Mouse (Mus musculus) lung, postnatal 10 days (tissue): Measurements from ENCODE around the gene Krt33b.

Experiments
- DNase-seq: peaks from one replicate; pipeline ENCODE4 v3.0.0; 2021

Krt33b gene

DNA sequence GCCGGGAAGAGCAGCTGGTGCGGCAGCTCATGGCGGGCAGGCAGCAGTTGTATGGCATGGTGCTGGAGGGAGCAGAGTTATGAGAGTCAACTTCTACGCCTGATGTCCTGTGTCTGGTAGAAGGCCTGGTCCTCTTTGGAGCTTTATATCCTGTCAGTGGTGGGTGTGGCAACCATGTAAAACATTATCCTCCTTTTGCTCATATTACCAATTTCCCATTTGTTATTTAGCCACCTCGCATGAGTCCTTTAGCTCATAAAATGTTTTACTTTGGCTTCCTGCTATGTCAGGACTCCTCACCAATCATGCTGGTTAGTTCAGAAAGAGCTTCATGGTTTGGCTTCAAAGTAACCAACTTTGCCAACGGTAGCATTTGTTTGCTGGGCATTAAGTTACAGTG, at the start of gene Krt33b:
Gene Krt33b (minus strand): TSS at position 101 of the 400 bp plus-strand sequence.
- DNase-seq, result no peak

DNA sequence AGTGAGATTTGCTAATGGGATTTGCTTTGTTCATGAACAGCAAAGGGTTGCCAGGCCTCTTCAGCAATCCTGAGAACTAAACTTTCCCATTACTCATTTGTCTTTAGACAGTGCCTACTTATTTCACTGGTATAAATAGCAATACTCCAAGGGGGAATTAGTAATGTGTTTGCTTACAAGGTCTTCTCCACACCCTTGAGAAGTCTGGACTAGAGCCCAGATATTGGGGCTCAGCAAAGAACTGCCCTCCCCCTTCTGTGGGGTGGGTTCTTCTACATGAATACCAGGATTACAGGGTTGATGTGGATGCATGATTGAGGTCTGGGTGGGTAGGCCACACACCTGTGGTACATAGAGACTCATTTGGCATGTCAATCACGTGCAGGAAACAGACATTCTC, 44.2 kb upstream of the Krt33b start:
- no peak for DNase-seq

DNA sequence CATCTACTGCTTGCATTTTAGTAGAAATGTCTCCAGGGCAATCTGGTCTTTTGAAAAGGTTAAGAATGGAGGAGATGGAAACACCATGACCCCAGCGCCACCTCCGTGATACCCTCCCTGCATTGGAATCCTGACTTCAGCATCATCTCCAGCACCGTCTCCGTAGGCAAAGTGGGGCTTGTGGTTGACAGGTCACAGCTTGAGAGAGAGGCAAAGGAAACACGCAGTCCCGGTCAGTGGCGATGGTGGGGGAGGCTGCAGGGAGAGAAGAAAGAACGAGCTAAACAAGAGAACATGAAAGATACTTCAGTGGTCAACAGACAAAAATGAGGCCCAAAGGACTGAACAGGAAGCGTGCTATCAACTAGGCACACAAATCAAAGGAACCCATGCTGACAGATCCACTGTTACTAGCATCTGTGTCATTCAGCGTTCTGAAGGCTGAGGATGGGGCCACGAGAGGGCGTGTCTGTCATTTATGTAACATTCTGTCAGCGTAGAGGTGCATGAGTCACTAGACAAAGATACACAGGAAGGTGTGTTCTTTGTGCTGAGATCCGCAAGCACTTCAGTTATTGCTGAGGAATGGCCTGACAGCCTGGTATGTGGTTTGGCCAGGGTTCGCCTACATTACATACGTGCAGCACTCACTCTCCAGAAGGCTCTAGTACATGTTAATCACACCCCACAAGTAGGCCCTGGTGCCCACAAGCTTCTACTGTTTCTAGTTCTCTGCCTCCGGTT, 37.8 kb upstream of the Krt33b start:
- DNase-seq, result peak; percentile 39

DNA sequence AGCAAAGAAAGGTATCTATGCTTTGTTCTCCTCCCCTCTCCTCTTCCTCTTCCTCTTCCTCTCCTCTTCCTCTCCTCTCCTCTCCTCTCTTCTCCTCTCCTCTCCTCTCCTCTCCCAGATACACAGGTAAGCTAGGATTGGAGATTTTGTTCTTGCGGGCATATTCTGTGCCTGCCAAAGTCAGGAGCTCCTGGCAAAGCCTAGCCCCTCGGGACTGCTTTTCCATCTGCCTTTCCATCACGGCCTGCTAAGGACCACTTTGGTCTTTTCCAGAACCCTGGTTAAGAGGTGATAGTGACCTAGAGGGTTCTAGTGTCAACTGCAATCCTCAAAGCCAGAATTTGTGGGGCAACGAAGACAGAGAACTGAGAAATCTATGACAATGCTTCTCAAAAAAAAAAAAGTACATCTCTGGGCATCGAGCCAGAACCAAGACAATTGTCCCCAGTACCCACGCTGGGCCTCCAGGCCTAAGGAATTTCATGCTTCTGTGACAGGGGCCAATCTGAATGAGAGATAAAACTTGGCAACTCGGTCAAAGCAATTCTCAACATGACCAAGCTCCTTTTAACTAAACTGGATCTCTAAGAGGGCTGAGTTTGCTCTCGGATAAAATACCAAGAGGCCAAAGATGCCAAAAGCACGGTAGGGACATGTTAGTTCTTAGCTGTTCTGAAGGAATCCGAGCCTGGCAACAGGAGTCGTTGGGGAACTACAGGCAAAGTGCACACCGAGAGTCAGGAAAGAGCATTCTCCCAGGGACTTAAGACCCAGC, 36.8 kb upstream of the Krt33b start:
- DNase-seq, result peak; percentile 9

DNA sequence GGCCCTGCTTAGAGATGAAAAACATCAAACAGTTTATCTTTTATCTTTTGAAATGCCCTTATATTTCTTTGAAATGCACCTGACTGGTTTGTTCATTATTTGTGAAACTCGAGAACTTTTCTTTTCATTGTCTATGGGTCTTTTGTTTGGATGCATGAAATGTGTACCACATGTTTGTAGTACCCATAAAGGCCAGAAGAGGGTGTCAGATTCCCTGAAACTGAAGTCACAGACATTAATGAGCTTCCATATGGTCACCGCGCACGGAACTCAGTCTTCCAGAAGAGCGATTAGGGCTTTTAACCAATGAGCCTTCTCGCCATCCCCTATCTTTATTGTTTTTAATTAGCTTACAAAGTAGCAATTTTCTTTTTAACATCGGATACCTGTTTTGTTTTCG, 29.2 kb upstream of the Krt33b start:
- DNase-seq, result no peak

DNA sequence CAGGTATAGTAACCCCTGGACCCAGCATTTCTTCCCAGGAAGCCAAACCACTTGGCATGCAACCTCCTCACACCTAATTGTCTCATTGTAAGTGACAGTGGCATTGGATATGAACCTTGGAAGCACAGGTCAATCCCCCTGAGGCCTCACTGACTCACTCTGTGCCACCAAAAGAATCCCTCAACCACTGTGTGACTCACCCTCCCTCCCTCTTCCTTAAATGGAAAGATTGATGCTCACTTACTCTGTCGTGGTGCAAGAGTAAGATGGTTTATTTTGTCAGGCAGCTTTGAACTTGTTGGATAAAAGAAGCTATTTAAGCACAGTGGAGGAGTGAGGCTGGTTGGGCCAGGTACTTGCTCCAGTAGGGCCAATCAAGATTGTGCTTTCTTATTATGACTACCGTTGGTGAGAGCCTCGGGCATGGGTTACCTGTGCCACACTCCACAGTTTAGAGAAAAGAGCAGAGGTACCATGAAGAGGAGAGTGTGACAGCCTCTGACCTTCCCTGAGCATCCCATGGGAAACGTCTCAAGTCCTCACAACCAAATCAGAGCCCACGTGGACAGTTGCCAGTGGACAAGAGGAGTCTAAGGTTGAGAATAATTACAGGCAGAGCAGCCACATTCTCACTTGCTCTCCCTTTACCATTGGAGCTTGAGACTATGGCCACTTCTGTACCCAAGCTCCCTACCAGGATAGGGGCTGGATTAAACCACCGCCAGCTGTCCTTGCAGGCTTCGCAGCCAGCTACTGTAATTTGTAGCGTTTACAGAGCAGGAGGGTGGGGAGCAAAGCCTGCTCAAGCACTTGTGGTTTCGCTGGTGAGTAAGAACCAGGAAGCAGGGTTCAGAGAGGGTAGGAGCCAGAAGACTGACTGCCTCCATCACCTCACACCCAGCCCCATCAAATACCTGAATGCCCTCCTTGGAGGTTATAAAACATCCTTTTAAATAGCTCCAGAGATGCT, 26.3 kb upstream of the Krt33b start:
- no peak for DNase-seq

DNA sequence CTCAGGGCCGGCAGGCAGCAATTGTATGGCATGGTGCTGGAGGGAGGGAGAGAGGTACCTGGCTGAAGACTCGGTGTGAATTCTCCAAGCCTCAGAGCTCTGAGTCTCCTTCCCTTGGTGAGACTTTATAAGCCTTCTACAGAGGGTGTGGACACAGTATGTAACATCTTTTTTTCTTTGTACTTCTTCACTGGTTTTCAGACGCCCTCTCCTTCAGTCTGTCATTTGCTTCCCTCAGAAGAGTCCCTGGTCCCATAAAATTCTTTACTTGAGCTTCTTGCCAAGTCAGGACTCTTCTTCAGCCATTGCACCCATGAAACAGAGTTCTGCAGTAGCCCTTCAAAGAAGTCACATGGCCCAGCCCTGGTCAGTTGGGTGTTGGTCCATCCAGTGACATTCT, 20.8 kb upstream of the Krt33b start, which contains the start of gene Krt31:
Gene Krt31 (minus strand): TSS at position 101 of the 400 bp plus-strand sequence.
- DNase-seq, result no peak

DNA sequence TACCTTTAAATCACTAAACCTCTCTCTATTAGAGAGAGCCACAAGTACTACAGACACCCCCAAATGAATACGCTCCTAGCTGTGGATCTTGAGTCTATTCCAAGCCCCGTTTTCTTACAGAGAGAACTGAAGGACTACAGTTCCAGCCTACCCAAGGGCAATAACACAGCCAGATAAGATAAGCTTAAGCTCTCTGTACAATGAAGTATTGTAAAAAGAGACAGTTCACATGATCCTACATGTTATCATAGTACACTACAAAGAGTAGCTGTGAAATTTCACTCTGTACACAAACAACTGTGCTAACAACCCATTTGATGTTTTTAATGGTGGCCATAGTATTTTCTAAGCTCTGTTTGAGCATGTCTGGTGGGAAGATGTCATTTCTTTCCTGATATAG, 17.5 kb upstream of the Krt33b start:
- no peak for DNase-seq

DNA sequence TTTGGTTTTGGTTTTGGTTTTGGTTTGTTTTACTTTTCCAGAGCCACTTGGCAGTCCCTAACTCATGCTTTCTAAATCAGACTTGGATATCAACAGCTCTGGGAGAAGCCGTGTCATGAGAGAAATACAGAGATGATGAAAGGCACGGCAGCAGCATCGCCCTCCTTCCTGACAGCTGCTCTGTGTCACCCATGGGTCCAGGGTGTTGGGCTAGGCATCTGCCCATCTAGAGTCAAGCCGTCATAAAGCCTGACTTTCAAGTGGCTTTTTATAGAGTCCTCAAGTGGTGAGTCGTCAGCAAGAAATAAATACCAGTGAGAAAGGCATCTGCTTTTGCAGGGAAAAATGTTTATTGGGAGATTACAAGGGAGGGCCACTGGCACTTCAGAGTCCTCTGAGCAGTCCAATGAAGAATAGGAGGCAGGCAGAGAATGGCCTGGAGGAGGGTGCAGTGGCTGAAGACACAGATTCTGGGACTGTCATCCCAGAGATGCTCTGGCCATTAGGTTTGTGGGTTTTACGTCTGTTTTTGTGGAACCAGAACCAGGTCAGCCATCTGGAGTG, 16.7 kb upstream of the Krt33b start:
- peak; percentile 30 for DNase-seq

DNA sequence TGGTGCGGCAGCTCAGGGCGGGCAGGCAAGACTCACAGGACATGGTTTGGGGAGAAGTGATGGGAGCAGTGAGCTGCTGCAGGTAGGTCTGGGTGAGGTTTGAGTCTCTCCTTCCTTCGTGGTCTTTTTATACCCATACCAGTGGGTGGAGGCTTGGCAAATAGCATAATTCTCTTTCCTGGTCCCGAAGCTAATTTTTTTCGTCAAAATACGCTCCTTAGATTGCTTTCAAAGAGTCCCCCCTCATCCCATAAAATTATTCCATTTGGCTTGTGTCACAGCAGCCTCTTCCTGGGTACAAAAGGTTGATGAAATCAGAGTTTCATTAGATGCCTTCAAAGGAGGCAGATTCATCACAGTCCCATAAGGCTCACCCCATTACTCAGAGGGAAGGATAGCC, 11.8 kb upstream of the Krt33b start, which contains the start of gene Krt34:
Gene Krt34 (minus strand): TSS at position 101 of the 400 bp plus-strand sequence.
- no peak for DNase-seq

DNA sequence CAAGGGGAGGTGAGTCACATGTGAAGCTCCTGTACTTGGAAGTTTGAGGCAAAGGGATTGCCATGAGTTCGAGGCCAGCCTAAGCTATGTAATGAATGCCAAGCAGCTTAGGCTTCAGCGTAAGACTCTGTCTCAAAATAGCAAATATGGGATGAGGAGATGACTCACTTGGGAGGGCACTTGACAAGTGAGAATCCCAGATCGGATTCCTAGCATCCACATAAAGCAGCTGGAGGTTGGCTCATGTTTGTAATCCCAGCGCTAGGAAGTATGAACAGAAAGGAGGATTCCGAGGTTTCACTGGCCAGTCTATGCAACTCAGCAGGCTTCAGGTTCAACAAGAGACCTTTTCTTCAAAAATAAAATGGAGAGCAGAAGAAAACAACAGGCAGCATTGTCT, 8.2 kb downstream of the Krt33b start:
- no peak for DNase-seq

DNA sequence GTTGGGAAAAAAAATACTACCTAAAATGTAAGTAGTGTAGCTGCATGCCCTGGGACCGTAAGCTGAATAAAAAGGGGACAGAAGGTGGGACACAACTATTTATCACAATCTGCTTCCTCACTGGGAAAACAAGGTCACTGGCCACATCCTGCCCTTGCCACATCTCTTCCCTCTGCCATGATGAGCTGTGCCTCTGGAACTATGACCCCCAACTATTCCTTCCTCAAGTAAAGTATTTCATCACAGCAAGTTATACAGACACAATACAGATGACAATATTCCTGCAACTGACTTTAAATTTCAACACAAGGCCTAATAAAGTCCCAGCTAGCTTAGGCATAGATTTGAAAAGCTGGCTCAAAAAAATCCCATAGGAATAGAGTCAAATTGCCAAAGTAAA, 10.2 kb downstream of the Krt33b start:
- no peak for DNase-seq

DNA sequence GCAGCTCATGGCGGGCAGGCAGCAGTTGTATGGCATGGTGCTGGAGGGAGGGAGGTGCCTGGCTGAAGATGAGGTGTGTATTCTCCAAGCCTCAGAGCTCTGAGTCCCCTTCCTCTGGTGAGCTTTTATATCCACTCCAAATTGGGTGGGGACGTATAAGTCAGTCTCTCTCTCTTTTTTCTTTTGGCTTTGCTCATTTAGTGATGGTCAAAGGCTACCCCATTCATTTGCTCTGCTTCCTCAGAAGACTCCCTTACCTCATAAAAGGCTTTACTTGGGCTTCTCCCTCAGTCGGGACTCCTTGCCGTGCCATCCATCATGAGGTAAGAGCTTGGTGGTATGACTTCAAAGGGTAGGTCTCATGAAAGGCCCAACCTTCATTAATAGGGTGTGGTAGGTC, 13.6 kb downstream of the Krt33b start, which contains the start of gene Krt33a:
Gene Krt33a (minus strand): TSS at position 101 of the 400 bp plus-strand sequence.
- no peak for DNase-seq

DNA sequence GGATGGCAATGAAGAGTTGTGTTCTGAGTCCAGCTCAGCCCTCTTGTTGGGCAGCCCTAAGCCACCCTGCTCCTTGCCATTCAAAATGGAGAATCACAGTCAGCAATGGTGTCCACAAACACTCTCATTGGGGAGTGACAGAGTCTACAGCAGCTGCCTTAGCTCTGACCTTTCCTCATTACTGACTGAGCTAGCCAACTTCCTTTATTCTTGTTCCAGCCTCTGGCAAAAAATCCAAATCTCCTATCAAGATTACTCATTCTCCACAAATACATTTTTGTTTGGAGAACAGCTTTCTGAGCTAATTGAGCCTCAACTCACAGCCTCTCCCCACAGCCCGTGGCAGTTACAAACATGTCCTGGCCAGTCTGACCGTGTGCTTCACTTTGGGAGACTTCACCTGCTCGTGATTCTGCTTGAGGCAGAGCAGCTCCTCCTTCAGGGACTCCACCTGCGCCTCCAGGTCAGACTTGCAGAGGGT, 15.9 kb downstream of the Krt33b start:
- DNase-seq, result peak; percentile 64

DNA sequence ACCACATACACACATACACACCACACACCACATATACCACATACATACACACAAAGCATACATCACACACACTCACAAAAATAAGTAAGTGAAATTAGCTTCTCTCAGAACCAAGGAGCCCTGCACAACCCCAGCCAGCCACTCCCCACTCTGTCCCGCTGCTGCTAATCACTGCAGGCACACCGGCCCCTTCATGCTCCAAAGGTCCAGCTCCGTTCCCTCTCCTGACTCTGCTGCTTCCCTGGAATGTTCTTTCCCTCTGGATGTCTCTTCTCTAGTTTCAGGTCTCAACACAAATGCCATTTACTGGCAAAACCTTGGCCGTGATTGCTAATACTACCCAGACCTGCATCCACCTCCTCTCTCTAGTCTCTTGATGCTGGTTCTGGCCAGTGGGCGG, 19.0 kb downstream of the Krt33b start:
- DNase-seq, result no peak

DNA sequence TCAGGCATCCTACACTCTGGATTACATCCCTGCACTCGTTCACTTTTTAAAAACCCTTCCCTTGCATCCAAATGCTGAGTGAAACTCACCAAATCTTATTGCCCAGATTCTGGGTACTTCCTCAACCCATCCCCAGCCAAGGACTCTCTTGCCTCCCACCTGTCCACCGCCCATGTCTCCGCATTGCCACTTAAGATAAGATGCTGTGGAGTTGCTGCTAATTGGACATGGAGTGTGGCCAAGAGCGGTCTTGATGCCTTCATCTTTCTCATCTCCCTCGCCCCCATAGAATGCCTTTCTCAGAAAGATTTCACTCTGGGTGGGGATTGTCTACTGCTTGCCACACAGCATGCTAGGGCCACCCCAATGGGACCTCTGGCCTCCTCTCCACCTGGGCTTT, 21.3 kb downstream of the Krt33b start:
- DNase-seq, result no peak

DNA sequence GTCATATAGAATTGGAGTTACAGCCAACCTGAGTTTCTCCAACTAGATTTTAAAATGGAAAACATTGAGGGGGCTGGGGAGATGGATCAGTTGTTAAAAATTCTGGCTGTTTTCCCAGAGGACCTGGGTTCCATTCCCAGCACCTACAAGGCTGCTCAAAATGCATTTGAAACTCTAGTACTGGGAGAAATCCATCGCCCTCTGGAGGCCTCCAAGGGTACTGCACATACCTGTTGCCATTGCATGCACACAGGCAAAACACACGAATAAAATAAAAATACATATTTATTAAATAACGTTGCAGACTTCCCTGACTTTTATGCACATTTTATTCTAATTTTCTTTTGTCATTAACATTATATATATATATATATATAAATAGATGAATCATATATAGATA, 23.0 kb downstream of the Krt33b start:
- DNase-seq, result no peak

DNA sequence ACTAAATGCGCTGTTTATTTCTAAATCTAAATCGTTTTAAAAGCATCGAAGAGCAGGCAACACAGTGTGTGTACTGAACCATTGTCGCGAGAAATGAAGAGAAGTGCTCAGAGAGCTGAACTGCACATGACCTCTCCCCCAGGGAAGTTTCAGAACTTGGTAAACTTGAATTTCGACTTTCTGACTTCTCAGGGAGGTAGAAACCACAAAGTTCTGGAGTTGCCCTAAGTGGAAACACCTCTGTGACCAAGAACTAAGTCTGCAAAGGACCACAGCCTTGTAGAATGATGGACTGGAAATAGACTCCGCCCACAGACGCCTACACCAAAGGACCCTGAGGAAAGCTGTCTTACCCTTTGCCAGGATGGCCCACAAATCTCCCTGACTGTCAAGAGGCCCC, 23.8 kb downstream of the Krt33b start:
- DNase-seq, result no peak

DNA sequence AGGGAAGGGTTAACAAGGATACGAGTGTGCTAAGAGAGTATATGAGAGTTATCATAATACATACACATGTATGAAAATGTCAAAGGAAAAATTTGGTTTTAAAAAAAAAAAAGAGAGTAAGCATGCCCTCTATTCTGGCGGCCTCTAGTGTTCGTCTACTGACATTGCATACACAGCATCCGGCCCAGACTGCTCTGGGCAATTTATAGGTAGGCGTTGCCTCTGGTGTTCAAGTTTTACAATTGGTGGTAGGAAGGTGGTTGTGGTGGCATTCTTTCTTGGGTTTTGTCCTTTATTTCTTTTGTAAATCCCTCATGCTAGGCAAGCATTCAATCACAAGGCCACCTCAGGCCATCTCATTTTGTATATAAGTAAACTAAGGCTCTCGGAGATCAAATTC, 24.8 kb downstream of the Krt33b start:
- DNase-seq, result peak; percentile 77

DNA sequence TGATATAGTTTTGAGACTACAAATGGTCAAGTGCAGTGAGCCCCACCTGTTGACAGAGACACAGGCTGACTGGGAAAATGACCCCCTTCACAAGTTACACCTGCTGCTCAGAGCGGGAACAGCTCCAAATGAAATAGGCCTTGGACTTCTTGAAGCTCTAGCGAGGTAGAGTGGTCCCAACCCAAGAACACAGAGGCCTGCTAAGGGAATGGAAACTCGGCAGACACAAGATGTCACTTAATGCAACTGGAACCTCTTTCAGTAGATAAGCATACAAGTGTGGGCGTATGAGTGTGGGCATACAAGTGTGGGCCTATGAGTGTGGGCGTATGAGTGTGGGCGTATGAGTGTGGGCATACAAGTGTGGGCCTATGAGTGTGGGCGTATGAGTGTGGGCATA, 30.6 kb downstream of the Krt33b start:
- no peak for DNase-seq

DNA sequence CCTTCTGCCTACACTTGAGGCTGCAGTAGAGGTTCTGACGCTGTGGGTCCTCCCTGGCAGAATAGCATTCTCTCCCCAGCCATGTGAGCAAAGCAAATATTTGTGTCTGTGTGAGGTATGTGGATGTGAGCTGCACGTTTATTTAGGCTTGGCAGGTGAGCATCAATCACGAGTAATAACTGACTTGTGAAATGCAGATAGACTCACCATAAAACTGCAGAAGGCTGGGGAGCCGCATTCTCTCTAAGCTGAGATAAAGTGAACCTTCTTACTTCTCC, 35.3 kb downstream of the Krt33b start:
- no peak for DNase-seq

DNA sequence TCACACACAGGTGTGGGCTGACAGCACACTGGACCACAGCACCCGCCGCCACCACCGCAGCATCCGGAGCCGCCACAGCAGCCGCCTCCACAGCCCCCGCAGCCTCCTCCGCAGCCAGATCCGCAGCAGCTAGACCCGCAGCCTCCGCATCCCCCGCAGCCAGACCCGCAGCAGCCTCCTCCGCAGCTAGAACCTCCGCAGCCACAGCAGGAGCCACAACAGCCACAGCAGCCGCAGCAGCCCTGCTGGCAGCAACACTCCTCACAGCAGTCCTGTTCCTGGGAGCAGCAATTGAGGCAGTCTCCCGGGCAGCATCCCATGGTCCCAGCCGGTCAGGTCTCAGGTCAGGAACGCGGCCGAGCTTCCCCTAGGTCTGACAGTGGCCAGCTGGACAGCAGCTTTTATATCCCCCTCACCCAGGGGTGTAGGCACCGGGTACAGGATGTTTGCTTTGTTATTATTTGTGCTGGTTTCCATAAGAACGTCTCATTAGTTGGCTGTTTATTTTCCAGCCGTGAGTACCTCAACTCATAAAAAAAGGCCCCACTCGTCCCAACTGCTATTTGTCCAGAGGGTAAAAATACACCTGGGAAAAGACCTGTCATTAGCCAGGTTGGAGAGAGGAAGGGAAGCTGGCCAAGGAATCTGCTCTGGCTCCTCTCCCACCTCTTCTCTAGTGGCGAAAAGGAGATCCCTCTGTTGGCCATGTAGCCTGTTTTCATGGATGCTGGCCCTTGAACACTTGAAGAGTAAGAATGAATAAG, 35.9 kb downstream of the Krt33b start, which contains the start of gene Krtap17-1:
Gene Krtap17-1 (minus strand): TSS at position 375 of the 764 bp plus-strand sequence.
- no peak for DNase-seq
